Mouse (Mus musculus): ENCODE data around the gene Ddx19a.
"Not testable (repeated sequence)": the region's sequence is repeated elsewhere in the genome, so short reads cannot be mapped to it uniquely, and the experiment has no call there.

Ddx19a gene

GRCm38 (mm10) chr8:110969910-110970770 is 27.5 kb downstream of the Ddx19a start:
- peak; percentile 96 for DNase-seq (ENCODE audit: low spot score)

GRCm38 (mm10) chr8:110967326-110967725 is 30.3 kb downstream of the Ddx19a start:
- DNase-seq (ENCODE audit: low spot score), result no peak

GRCm38 (mm10) chr8:110966586-110966985 is 31.0 kb downstream of the Ddx19a start:
- DNase-seq (ENCODE audit: low spot score), result no peak

- no peak for DNase-seq (ENCODE audit: low spot score)
These were observed 32.0 kb downstream of the Ddx19a start for GRCm38 (mm10) chr8:110965594-110965993.

GRCm38 (mm10) chr8:110964666-110965065 is 32.9 kb downstream of the Ddx19a start:
- DNase-seq (ENCODE audit: low spot score), result no peak

- DNase-seq (ENCODE audit: low spot score), result no peak
These were observed 34.5 kb downstream of the Ddx19a start for GRCm38 (mm10) chr8:110963051-110963450.

- no peak for DNase-seq (ENCODE audit: low spot score)
These were observed 37.7 kb downstream of the Ddx19a start for GRCm38 (mm10) chr8:110959906-110960305.

- DNase-seq (ENCODE audit: low spot score), result no peak
These were observed 38.4 kb downstream of the Ddx19a start for GRCm38 (mm10) chr8:110959071-110959780.

- not testable (repeated sequence) for DNase-seq (ENCODE audit: low spot score)
These were observed 39.0 kb downstream of the Ddx19a start for GRCm38 (mm10) chr8:110958553-110958952.

- DNase-seq (ENCODE audit: low spot score), result no peak
These were observed 39.5 kb downstream of the Ddx19a start for GRCm38 (mm10) chr8:110958135-110958534.

- DNase-seq (ENCODE audit: low spot score), result no peak
These were observed 40.1 kb downstream of the Ddx19a start for GRCm38 (mm10) chr8:110957471-110957870.

GRCm38 (mm10) chr8:110956619-110957450 is 40.8 kb downstream of the Ddx19a start:
- DNase-seq (ENCODE audit: low spot score), result no peak

- DNase-seq (ENCODE audit: low spot score), result no peak
These were observed 42.8 kb downstream of the Ddx19a start for GRCm38 (mm10) chr8:110954776-110955175.

GRCm38 (mm10) chr8:110950065-110950484 is 47.5 kb downstream of the Ddx19a start:
- no peak for DNase-seq (ENCODE audit: low spot score)

- no peak for DNase-seq (ENCODE audit: low spot score)
These were observed 51.9 kb downstream of the Ddx19a start for GRCm38 (mm10) chr8:110945716-110946115.

GRCm38 (mm10) chr8:110944276-110944876 is 53.2 kb downstream of the Ddx19a start:
- no peak for DNase-seq (ENCODE audit: low spot score)

- DNase-seq (ENCODE audit: low spot score), result peak; percentile 35
These were observed 56.1 kb downstream of the Ddx19a start for GRCm38 (mm10) chr8:110941453-110941948.

- no peak for DNase-seq (ENCODE audit: low spot score)
These were observed 56.7 kb downstream of the Ddx19a start for GRCm38 (mm10) chr8:110940682-110941452.

- DNase-seq (ENCODE audit: low spot score), result no peak
These were observed 58.6 kb downstream of the Ddx19a start for GRCm38 (mm10) chr8:110938882-110939589.

GRCm38 (mm10) chr8:110936217-110936616 is 61.4 kb downstream of the Ddx19a start:
- no peak for DNase-seq (ENCODE audit: low spot score)

All from embryo, embryonic 10 days (tissue).